Mouse (Mus musculus) 3T3-L1 (cell line): ENCODE results near the gene Sstr3.

Source experiments
- DNase-seq: peaks from one replicate; pipeline ENCODE4 v3.0.0-alpha.2; 2015; ENCODE audit warnings: low read depth, low spot score

The Sstr3 gene

GRCm38 (mm10) chr15:78502437-78503132, 41.9 kb downstream of the Sstr3 start:
- DNase-seq: no peak

GRCm38 (mm10) chr15:78494968-78495406, 49.5 kb downstream of the Sstr3 start, which contains the start of gene Il2rb:
Il2rb (minus strand) TSS chr15:78495271.
- no peak for DNase-seq

- DNase-seq: peak; percentile 81
Measured at GRCm38 (mm10) chr15:78493401-78494010, 51.0 kb downstream of the Sstr3 start.

- DNase-seq: no peak
Measured at GRCm38 (mm10) chr15:78491301-78491700, 53.2 kb downstream of the Sstr3 start.

GRCm38 (mm10) chr15:78489906-78490305, 54.6 kb downstream of the Sstr3 start:
- DNase-seq: no peak

GRCm38 (mm10) chr15:78489248-78489647, 55.2 kb downstream of the Sstr3 start:
- no peak for DNase-seq

GRCm38 (mm10) chr15:78487066-78487465, 57.4 kb downstream of the Sstr3 start:
- no peak for DNase-seq
